Mouse (Mus musculus) erythroblast, embryonic 14.5 days (primary cell): Measurements from ENCODE around the gene Hmox2.

Experiments used
- GATA1 ChIP-seq: IDR thresholded peaks from 2 replicates; pipeline ENCODE4 v1.6.1; 2012; ENCODE audit warnings: low read length, inconsistent platforms, mixed read lengths
- TAL1 ChIP-seq: IDR thresholded peaks from 3 replicates; pipeline ENCODE4 v1.6.1; 2012; ENCODE audit warnings: low read length, inconsistent platforms, mixed read lengths

DNA sequence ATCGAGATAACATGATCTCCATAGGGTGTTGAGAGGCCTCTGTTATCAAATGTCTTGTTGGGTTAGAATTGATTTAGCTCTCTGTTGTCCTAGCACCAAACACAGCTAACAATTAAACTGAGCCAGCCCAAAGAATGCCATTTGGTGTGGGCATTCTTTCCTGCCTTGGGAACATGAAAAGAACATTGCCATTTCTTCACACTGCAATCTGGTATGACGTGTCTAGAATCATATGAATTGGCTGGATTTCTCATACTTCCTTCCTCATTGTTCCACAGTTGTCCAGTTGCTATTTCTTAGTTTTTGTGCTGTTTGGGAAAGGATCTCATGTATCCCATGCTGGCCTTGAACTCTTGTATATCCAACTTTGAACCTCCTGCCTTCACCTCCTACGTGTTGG lies 27.9 kb downstream of the Hmox2 start:
- no peak for TF ChIP-seq TAL1
- no peak for TF ChIP-seq GATA1
